Mouse (Mus musculus) hindbrain, embryonic 16.5 days (tissue): ENCODE measurements around the gene D630023F18Rik. TPM values are rescaled to one million over a fixed set of nuclear protein-coding genes. Genes with fewer than 3 reads are reported as not detected.
A peak's percentile ranks its signal among the peaks of the same experiment; 100 is the strongest.

Experiments
- ATAC-seq: fragments of 200-750 bp; cut with Nextera tagmentation; 2 replicates; pipeline ENCODE4 v1.8.0; 2017; ENCODE audit warnings: moderate TSS enrichment, moderate library complexity
- H3K27ac ChIP-seq: fragments of 300-500 bp; sonication (generic); 2 replicates; pipeline ENCODE4 v1.5.1; 2014; ENCODE audit warnings: low read depth, mild to moderate bottlenecking, control low read depth, low read length, moderate library complexity
- H3K27me3 ChIP-seq: fragments of 300-500 bp; sonication (generic); replicated peaks from 2 replicates; pipeline ENCODE4 v1.6.1; 2014; ENCODE audit warnings: low read length; ENCODE audit not compliant: control insufficient read depth, insufficient read depth
- H3K36me3 ChIP-seq: fragments of 300-500 bp; sonication (generic); 2 replicates; pipeline ENCODE4 v1.6.1; 2014; ENCODE audit warnings: mild to moderate bottlenecking, low read length, moderate library complexity, mixed read lengths; ENCODE audit not compliant: control insufficient read depth, insufficient read depth
- H3K4me1 ChIP-seq: fragments of 300-500 bp; sonication (generic); 2 replicates; pipeline ENCODE4 v1.6.1; 2014; ENCODE audit warnings: low read depth, low read length; ENCODE audit not compliant: control insufficient read depth, insufficient read depth
- H3K4me2 ChIP-seq: fragments of 300-500 bp; sonication (generic); 2 replicates; pipeline ENCODE4 v1.6.1; 2014; ENCODE audit warnings: mild to moderate bottlenecking, low read length, control low read depth, moderate library complexity
- H3K4me3 ChIP-seq: fragments of 300-500 bp; sonication (generic); 2 replicates; pipeline ENCODE4 v1.5.1; 2014; ENCODE audit warnings: mild to moderate bottlenecking, low read length, control low read depth, moderate library complexity
- H3K9ac ChIP-seq: fragments of 300-500 bp; sonication (generic); 2 replicates; pipeline ENCODE4 v1.6.1; 2014; ENCODE audit warnings: low read depth, mild to moderate bottlenecking, control low read depth, low read length, moderate library complexity
- H3K9me3 ChIP-seq: fragments of 300-500 bp; sonication (generic); 2 replicates; pipeline ENCODE4 v1.6.1; 2014; ENCODE audit warnings: mild to moderate bottlenecking, low read length, moderate library complexity; ENCODE audit not compliant: control insufficient read depth
- WGBS: fragments of 180-500 bp; shearing (Covaris S2); extraction: QIAGEN DNeasy Blood & Tissue Kit; methylation state at CpG from one replicate; pipeline ENCODE4 v1.1.7; 2014; 5-methylcytosine and 5-hydroxymethylcytosine counted together
- polyA plus RNA-seq: library from polyadenylated mRNA; unstranded; fragments of >200 nt; fragmentation: Nextera tagmentation; extraction: Ambion mirVana; gene quantifications from 2 replicates; pipeline ENCODE4 v1.2.1, GENCODE M21; 2015

The D630023F18Rik gene
- polyA plus RNA-seq, 1 experiment from 2014 or later: 4.0 TPM

DNA sequence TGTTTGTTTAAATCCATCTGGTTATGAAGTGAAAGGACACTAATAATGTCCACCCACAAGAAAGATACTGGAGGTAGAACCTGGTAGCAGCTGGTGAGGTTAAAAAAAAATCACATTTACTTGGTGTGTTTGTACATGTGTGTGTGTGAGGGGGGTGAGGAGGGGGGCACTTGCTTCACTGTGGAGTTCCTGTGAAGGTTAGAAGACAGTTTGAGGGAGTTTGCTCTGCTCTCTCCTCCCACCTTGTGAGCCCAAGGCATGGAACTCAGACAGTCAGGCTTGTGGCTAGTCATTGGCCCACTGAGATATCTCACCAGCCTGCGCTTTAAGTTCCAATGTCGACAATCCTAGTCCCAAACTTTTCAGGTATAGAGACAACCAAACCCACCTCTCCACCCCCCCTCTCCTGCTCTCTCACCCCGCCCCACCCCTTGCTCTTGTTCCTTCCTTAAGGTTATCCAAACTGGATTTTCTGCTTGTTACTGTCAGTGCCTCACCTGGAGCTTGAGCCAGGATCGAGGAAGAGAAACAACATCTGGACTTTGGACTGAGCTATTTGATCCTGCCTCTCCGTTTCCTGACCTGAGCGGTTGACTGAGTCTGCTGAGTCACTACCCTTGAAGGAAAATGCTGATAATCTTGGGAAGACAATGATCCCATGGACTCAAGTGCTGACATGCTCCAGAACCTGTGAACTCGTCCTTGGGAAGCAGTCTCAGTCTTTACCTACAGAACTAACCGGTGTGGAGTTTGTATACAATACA, 4.7 kb downstream of the D630023F18Rik start:
- Histone ChIP-seq H3K27me3 (no peaks in the 10 kb centered on the region), H3K27ac (no peak overlapping the region), H3K4me2 (no peak overlapping the region), H3K9me3 (no peaks in the 10 kb centered on the region), H3K36me3 (no peaks in the 10 kb centered on the region), H3K4me1 (no peaks in the 10 kb centered on the region), H3K9ac (no peak overlapping the region), H3K4me3 (no peak overlapping the region)
- WGBS: 82% methylated on average over 8 of the region's 8 CpGs
- ATAC-seq: no peak

DNA sequence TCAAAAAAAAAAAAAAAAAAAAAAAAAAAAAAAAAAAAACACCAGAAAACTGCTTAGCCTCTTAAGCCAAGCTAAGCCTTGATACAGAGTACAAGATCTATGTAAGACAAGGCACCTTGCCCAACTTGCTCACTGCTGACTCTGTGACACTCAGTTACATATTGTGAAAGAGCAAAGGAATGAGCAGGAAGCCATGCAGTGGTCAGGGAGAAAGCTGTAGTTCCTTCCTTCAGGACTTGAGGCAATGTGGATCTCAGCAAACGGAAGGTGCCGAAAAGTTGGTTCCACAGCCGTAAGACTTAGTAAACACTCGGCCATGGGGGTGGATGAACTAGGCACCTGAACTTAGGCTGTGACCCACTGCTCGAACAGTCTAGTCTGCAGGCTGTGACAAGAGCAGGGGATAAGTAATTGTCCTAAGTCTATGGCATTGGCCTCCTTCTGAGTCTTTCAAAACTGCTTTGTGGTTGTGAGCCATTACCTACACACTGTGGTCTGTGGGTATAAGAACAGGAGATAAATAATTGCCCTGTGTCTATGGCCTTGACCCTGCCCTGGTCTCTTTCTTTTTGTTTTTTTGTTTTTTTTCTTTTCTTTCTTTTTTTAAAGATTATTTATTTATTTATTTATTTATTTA, 9.4 kb downstream of the D630023F18Rik start:
- Histone ChIP-seq H3K4me2 (no peak overlapping the region), H3K4me1 (no peaks in the 10 kb centered on the region; the same call in 1 of the 2 replicates), H3K9ac (no peak overlapping the region), H3K36me3 (no peaks in the 10 kb centered on the region), H3K27ac (no peak overlapping the region), H3K4me3 (no peak overlapping the region), H3K27me3 (no peaks in the 10 kb centered on the region), H3K9me3 (no peaks in the 10 kb centered on the region)
- ATAC-seq: no peak; the same call in 1 of the 2 replicates
- WGBS: 96% methylated on average over 5 of the region's 5 CpGs

DNA sequence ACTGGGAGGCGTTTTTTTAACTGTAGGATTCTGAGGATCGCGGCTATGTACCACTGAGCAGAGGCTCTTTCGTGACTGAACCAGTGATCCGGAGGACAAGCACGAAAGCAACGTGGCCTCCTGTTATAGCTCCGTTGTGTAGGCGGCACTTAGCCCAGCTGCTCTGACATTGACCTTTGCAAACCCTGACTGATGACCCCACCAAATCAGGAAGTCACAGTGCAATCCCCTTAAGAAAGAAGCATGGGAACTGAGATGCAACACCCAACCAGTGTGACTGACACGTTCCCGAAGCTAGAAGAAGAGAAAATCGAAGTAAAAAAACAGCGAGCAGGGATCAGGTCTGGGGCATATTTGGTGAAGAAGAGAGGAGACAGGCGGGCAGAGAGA, 10.2 kb downstream of the D630023F18Rik start:
- Histone ChIP-seq H3K27ac (no peak overlapping the region), H3K36me3 (no peaks in the 10 kb centered on the region), H3K9me3 (no peaks in the 10 kb centered on the region), H3K4me3 (peak overlapping the region; percentile 0; the same call in 1 of the 2 replicates), H3K27me3 (no peaks in the 10 kb centered on the region), H3K9ac (no peak overlapping the region), H3K4me2 (peak overlapping the region; percentile 34), H3K4me1 (no peaks in the 10 kb centered on the region; the same call in 1 of the 2 replicates)
- ATAC-seq: no peak
- WGBS: 50% methylated on average over 14 of the region's 14 CpGs

DNA sequence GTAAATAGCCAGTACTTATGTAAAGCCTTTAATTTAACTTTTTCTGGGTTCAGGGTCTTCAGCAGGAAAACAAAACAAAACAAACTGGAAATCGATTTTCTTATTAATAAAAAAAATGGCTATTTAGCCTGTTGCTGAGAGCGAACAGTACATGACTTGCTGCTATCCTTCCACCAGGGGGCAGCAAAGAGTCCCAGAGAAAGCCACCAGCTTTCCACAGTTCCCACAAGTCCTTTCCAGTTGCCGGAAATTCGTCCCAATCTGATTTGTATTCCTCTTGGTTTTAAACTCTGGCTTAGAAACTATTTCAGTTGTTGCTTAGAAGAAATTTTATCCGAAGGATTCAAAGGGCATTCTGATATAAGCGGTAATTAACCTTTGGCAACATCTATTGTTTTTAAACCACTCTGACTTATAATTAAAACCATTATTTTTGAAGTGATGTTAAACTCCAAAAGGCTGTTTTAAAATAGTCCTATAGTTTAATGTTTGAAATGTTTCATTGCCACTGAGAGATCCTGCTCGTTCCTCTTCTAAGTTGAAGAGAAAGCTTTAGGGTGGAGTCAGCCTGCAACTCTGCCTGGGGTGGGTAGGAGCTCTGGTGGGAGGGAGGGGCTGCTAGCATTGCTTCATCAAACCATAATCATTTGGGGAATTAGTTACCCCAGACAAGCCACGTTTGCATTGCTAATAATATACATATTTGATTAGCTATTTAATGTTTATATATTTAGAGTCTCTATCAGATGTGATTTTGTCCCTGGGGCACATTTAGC, 10.8 kb downstream of the D630023F18Rik start:
- Histone ChIP-seq H3K36me3 (no peaks in the 10 kb centered on the region), H3K4me3 (peak overlapping the region; percentile 0), H3K9ac (no peak overlapping the region), H3K27ac (no peak overlapping the region), H3K4me2 (peak overlapping the region; percentile 34), H3K9me3 (no peaks in the 10 kb centered on the region), H3K27me3 (no peaks in the 10 kb centered on the region), H3K4me1 (no peaks in the 10 kb centered on the region; the same call in 1 of the 2 replicates)
- peak; percentile 75; the same call in 1 of the 2 replicates for ATAC-seq
- WGBS: 13% methylated on average over 8 of the region's 8 CpGs

DNA sequence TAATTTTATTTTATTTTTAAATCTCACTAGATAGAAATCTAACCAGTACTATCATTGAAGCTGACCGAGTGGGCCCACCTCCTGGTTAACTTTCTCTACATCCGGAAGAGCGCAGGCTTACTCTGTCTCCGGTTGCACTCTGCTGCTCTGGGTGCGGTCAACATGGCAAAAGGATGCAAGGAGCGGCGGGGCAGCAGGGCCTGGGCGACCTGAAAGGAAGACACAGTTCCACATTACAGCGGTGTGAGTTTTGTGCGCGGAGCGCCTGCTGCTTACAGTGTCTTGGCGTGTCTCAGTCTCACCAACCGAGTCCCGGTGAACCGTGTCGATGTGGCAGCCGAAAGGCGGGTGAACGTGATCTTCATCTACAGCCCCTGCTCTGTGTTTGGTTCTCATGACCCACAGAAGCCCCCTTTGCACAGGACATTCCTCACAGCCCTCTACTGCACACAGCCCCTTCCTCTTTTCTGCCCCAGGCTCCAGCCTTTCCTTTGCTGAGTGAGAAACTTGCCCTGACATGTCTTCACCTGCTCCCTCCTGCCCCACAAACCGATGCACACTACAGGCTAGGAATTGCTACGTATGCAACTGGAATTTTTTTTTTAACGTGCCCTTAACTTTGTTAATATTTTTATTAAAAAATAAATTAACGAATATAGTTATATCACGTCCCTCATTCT, 13.1 kb downstream of the D630023F18Rik start:
- H3K4me2 ChIP-seq: no peak overlapping the region
- H3K9ac ChIP-seq: no peak overlapping the region
- no peaks in the 10 kb centered on the region; the same call in 1 of the 2 replicates for H3K4me1 ChIP-seq
- no peak for ATAC-seq
- no peaks in the 10 kb centered on the region for H3K36me3 ChIP-seq
- H3K27ac ChIP-seq: no peak overlapping the region
- H3K4me3 ChIP-seq: no peak overlapping the region
- H3K9me3 ChIP-seq: no peaks in the 10 kb centered on the region
- H3K27me3 ChIP-seq: no peaks in the 10 kb centered on the region
- 81% methylated on average over 25 of the region's 25 CpGs for WGBS

DNA sequence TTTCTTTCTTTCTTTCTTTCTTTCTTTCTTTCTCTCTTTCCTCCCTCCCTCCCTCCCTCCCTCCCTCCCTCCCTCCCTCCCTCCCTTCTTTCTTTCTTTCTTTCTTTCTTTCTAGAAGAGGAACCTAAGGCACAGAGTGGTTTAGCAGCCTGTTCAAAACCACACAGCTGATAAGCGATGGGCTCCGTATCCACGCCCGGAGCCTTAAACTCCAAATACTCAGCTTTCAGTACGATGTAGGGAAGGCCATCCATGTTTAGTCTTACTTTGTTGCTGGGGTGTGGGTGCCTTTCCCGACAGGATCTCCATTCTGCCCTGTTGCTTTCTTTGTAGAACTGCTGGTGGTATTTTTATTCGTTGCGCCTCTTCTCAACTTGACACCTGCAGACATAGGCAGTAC, 13.8 kb downstream of the D630023F18Rik start:
- no peak overlapping the region for H3K27ac ChIP-seq
- H3K9ac ChIP-seq: no peak overlapping the region
- WGBS: 95% methylated on average over 8 of the region's 8 CpGs
- no peak for ATAC-seq
- H3K4me1 ChIP-seq: no peaks in the 10 kb centered on the region; the same call in 1 of the 2 replicates
- no peaks in the 10 kb centered on the region for H3K9me3 ChIP-seq
- H3K36me3 ChIP-seq: no peaks in the 10 kb centered on the region
- H3K4me2 ChIP-seq: no peak overlapping the region
- no peaks in the 10 kb centered on the region for H3K27me3 ChIP-seq
- H3K4me3 ChIP-seq: no peak overlapping the region

DNA sequence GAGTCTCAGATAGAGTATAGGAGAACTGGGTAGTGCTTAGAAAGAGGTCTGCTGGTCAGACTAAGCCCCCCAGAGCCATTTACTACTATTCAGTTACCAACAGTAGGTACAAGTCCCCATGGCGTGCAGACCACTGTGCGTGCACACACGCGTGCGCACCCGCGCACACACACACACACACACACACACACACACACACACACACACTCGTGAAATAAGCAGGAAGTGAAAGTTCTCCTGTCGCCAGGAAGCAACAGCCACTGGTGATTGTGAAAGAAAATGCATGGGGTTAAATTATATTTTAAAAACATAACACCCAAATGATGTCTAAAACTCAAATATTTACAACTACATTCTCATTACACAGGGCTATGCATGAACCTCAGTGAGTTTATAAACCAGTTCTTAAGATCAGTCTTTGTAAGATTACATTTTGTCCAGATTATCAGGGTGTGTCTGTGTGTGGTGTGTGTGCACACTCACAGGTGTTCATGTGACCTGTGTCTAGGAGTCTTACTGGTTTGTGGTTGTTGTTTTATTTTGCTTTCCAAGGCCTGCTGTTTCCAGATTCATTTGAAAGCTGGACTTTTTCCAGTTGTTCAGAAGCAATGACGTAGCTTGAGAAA, 15.2 kb downstream of the D630023F18Rik start:
- H3K4me2 ChIP-seq: no peak overlapping the region
- no peak overlapping the region for H3K9ac ChIP-seq
- WGBS: 87% methylated on average over 10 of the region's 10 CpGs
- H3K9me3 ChIP-seq: no peaks in the 10 kb centered on the region
- no peak overlapping the region for H3K4me3 ChIP-seq
- H3K27ac ChIP-seq: no peak overlapping the region
- H3K36me3 ChIP-seq: no peaks in the 10 kb centered on the region
- H3K4me1 ChIP-seq: no peaks in the 10 kb centered on the region; the same call in 1 of the 2 replicates
- H3K27me3 ChIP-seq: no peaks in the 10 kb centered on the region
- ATAC-seq: no peak

DNA sequence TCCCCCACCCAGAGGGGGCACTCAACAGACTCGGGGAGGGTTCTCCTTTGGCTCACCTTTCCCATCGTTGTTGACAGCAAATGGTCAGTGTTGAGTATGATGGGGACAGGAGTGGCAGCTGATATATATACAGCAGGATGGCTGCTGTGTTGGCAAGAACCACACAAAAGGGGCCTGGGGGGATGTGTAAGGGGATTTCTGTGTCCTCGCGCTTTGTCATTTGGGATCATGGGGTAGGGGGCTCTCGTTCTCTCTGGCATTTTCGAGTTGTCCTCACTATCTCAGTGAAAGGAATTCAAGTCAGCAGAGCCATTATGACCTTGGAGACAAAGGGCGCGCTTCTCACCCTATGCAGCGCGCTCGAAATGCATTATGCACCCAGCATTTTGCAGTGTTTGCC, 19.7 kb downstream of the D630023F18Rik start, which contains the start of gene Cryga:
TSS of gene Cryga (minus strand) at position 101 of the 400 bp plus-strand sequence.
- H3K36me3 ChIP-seq: no peaks in the 10 kb centered on the region
- 86% methylated on average over 11 of the region's 11 CpGs for WGBS
- no peak for ATAC-seq
- no peaks in the 10 kb centered on the region for H3K9me3 ChIP-seq
- H3K4me2 ChIP-seq: no peak within 1 kb of the TSS
- no peaks in the 10 kb centered on the region for H3K4me1 ChIP-seq
- H3K27me3 ChIP-seq: no peaks in the 10 kb centered on the region
- no peak within 1 kb of the TSS for H3K9ac ChIP-seq
- H3K4me3 ChIP-seq: no peak within 1 kb of the TSS
- no peak within 1 kb of the TSS for H3K27ac ChIP-seq
